Mouse (Mus musculus) cortical plate, adult 2 months (tissue): Measurements from ENCODE around the gene Tnnt1.

ENCODE experiments used
- CTCF ChIP-seq: fragments of 200-500 bp; IDR thresholded peaks from 2 replicates; pipeline ENCODE4 v1.5.1; 2011; ENCODE audit warnings: mild to moderate bottlenecking, control low read depth, low read length; ENCODE audit not compliant: insufficient read depth; ENCODE audit errors: extremely low read depth
- POLR2A ChIP-seq: fragments of 200-500 bp; IDR thresholded peaks from 2 replicates; pipeline ENCODE4 v1.6.1; 2011; ENCODE audit warnings: mild to moderate bottlenecking, low read length, control low read depth; ENCODE audit not compliant: insufficient read depth; ENCODE audit errors: extremely low read depth

DNA sequence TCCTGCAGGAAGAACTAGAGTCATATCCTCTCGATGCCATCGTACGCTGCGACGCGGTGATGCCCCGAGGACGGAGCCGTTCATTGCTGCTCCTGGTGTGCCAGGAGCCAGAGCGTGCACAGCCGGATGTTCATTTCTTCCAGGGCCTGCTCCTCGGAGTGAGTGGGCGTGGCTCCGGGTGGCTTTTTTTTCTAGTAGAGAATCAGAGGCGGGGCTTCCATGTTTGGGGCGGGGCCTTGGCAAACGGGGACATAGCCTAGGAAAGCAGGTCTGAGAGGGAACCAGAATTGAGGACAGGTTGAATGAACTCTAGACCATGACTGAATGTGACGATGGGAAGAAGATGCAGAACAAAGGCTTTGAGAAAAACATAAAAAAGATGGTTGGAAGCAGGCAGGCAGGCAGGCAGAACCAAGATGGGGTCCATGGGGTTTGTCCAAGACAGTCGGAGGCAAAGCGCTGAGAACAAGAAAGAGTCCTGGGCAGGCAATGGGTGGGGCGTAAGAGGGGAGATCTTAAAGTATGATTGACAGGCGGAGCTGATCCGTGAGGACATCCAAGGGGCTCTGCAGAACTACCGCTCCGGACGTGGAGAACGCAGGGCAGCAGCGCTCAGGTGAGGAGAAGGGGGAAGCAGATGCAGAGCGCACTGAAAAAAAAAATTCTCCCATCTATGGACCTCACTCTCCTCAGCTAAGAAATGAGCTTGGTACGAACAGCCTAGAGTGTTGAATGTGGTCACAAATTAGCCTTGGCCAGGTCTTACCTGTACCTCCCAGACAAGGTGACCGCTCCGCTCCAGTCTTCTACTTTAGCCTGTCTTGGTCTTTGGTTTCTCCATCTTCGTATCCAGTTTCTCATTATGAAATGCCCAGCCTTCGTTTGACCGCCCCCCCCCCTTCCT is 45.7 kb downstream of the Tnnt1 start:
- no peak for TF ChIP-seq POLR2A
- no peak for TF ChIP-seq CTCF
